Mouse (Mus musculus) embryonic facial prominence, embryonic 15.5 days (tissue): Measurements from ENCODE around the gene Olfr1418. TPM values are rescaled to one million over a fixed set of nuclear protein-coding genes. Genes with fewer than 3 reads are reported as not detected.

Source experiments
- ATAC-seq: fragments of 200-750 bp; cut with Nextera tagmentation; 2 replicates; pipeline ENCODE4 v1.8.0; 2017; ENCODE audit warnings: low read depth, moderate TSS enrichment; ENCODE audit not compliant: insufficient number of reproducible peaks, low FRiP score, low TSS enrichment
- H3K27ac ChIP-seq: fragments of 300-500 bp; sonication (generic); replicated peaks from 2 replicates; pipeline ENCODE4 v1.5.1; 2015; ENCODE audit warnings: mild to moderate bottlenecking, inconsistent platforms
- H3K27me3 ChIP-seq: fragments of 300-500 bp; sonication (generic); 2 replicates; pipeline ENCODE4 v1.6.1; 2015; ENCODE audit warnings: inconsistent platforms
- H3K36me3 ChIP-seq: fragments of 300-500 bp; sonication (generic); 2 replicates; pipeline ENCODE4 v1.6.1; 2015; ENCODE audit warnings: mild to moderate bottlenecking, inconsistent platforms
- H3K4me1 ChIP-seq: fragments of 300-500 bp; sonication (generic); 2 replicates; pipeline ENCODE4 v1.6.1; 2015; ENCODE audit warnings: inconsistent platforms
- H3K4me2 ChIP-seq: fragments of 300-500 bp; sonication (generic); replicated peaks from 2 replicates; pipeline ENCODE4 v1.6.1; 2015; ENCODE audit warnings: mild to moderate bottlenecking, inconsistent platforms
- H3K4me3 ChIP-seq: fragments of 300-500 bp; sonication (generic); replicated peaks from 2 replicates; pipeline ENCODE4 v1.5.1; 2015; ENCODE audit warnings: mild to moderate bottlenecking, inconsistent platforms
- H3K9ac ChIP-seq: fragments of 300-500 bp; sonication (generic); 2 replicates; pipeline ENCODE4 v1.6.1; 2015; ENCODE audit warnings: inconsistent platforms
- H3K9me3 ChIP-seq: fragments of 300-500 bp; sonication (generic); replicated peaks from 2 replicates; pipeline ENCODE4 v1.6.1; 2016; ENCODE audit warnings: inconsistent platforms
- WGBS: fragments of 180-500 bp; shearing (Covaris S2); methylation state at CpG from one replicate; pipeline ENCODE4 v1.1.7; 2015; 5-methylcytosine and 5-hydroxymethylcytosine counted together
- polyA plus RNA-seq: library from polyadenylated mRNA; unstranded; fragments of >200 nt; fragmentation: Nextera tagmentation; extraction: Ambion mirVana; gene quantifications from 2 replicates; pipeline ENCODE4 v1.2.1, GENCODE M21; 2015

Olfr1418 gene
- polyA plus RNA-seq, 1 experiment from 2014 or later, result not detected

GRCm38 (mm10) chr19:11810003-11810758 lies 50.7 kb downstream of the Olfr1418 start:
- Histone ChIP-seq H3K36me3 (no peaks in the 10 kb centered on the region), H3K9me3 (no peaks in the 10 kb centered on the region), H3K27ac (no peak overlapping the region), H3K27me3 (no peaks in the 10 kb centered on the region), H3K4me3 (no peak overlapping the region), H3K9ac (no peak overlapping the region), H3K4me1 (no peaks in the 10 kb centered on the region), H3K4me2 (no peak overlapping the region)
- 61% methylated on average over 5 of the region's 5 CpGs for WGBS
- no peak for ATAC-seq

DNA sequence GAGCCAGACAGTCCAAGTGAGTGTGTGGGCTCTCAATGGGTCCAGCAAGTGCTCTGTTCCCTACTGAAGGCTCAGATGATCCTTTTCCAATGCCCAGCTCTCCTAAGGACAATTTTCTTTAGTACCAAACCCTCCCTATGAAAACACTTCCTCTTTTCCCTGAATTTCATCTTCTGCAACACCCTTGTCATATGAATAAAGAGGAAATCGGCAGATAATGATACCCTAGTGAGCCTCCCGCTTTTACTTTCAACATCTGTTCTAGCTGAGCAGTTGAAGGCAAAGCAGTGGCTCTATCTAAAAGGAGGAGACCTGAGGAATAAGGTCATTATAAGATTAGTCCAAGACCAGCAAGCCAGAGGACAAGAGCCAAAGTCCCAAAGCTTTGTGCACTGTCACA lies 52.4 kb downstream of the Olfr1418 start:
- no peak overlapping the region for H3K4me3 ChIP-seq
- no peak overlapping the region for H3K4me2 ChIP-seq
- no peaks in the 10 kb centered on the region for H3K4me1 ChIP-seq
- no peak overlapping the region for H3K9ac ChIP-seq
- ATAC-seq, result no peak
- 82% methylated on average over 2 of the region's 2 CpGs for WGBS
- H3K9me3 ChIP-seq, result no peaks in the 10 kb centered on the region
- no peak overlapping the region for H3K27ac ChIP-seq
- no peaks in the 10 kb centered on the region for H3K36me3 ChIP-seq
- H3K27me3 ChIP-seq, result no peaks in the 10 kb centered on the region

DNA sequence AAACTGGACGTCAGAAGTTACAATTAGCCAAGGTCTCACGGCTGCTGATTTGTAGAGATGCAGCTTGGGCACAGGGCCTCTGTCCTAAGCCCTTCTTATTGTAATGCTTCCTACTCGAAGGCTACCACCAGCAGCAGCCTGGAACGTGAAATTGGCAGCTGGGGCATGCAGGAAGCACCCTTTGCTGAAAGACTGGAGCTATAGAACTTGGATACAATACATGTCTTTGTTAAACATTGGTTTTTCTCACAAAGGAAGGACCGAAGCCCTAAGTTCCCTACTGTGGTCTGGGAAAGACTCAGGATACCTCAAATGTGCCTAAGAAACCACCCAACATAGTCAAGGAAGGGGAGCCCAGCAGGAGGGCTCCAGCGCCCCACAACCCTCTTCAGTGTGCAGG lies 53.0 kb downstream of the Olfr1418 start:
- Histone ChIP-seq H3K9ac (no peak overlapping the region), H3K4me3 (no peak overlapping the region), H3K36me3 (no peaks in the 10 kb centered on the region), H3K4me2 (no peak overlapping the region), H3K27ac (no peak overlapping the region), H3K9me3 (no peaks in the 10 kb centered on the region), H3K4me1 (no peaks in the 10 kb centered on the region), H3K27me3 (no peaks in the 10 kb centered on the region)
- 41% methylated on average over 6 of the region's 6 CpGs for WGBS
- ATAC-seq, result no peak

DNA sequence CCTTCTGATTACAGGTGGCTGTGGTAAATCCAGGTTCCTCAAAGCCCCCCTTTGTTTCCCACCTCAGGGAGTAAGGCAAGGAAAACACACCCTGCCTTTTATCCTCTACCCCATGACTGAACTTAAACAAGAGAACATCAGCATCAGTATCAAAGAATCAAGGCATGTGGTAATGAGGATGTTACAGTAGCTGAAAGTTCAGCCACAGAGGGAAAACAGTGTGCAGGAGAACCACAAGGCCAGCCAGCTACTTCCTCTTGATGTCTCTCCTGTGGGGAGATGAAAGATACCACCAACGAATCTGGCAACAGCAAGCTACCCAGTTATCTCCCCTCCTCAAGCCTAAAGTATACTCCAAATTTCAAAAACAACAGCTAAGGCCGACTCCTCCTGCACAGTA lies 53.6 kb downstream of the Olfr1418 start:
- 59% methylated on average over 2 of the region's 2 CpGs for WGBS
- ATAC-seq, result no peak
- no peak overlapping the region for H3K9ac ChIP-seq

DNA sequence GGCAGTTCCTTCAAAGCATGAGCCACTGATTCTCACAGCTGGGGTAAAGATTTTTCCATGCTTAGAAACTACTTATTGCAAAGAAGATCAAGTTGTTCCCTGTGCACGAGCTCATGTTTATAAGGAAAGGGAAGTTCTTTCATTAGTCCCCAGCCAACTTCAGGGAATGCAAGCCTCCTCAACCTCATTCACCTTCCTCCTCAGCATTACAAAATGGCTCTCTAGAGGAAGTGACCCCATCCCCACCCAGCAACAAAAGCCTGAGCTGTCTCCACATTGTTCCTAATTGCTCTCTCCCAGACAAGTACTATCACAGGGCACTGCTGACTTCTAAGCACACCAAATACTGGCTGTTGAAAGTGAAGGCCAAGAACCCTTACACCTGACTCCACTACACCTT lies 56.4 kb downstream of the Olfr1418 start:
- Histone ChIP-seq H3K4me1 (no peaks in the 10 kb centered on the region), H3K27ac (no peak overlapping the region), H3K4me3 (no peak overlapping the region), H3K27me3 (no peaks in the 10 kb centered on the region), H3K4me2 (no peak overlapping the region), H3K36me3 (no peaks in the 10 kb centered on the region), H3K9me3 (no peaks in the 10 kb centered on the region), H3K9ac (no peak overlapping the region)
- whole genome bisulfite sequencing, result 59% methylated on average over 1 of the region's 1 CpGs
- no peak for ATAC-seq

More for the DNA sequence above, 53.6 kb downstream of the Olfr1418 start:
- H3K4me1 ChIP-seq, result no peaks in the 10 kb centered on the region
- H3K4me2 ChIP-seq, result no peak overlapping the region
- H3K4me3 ChIP-seq, result no peak overlapping the region
- H3K27ac ChIP-seq, result no peak overlapping the region
- H3K9me3 ChIP-seq, result no peaks in the 10 kb centered on the region
- no peaks in the 10 kb centered on the region for H3K27me3 ChIP-seq
- H3K36me3 ChIP-seq, result no peaks in the 10 kb centered on the region

Other genes with a start within 250 kb of the Olfr1418 start
- 1.5 and 1.6 TPM in 2 replicates for gene Ms4a2, start 237.3 kb downstream of the Olfr1418 start, polyA plus RNA-seq
- 0.24 TPM in 1 of 2 replicates, not detected in the other for gene Ms4a3, start 220.2 kb downstream of the Olfr1418 start, polyA plus RNA-seq
- not detected in 2 replicates for gene Oosp2, start 200.5 kb downstream of the Olfr1418 start, polyA plus RNA-seq
- not detected in 2 replicates for gene Oosp1, start 169.9 kb downstream of the Olfr1418 start, polyA plus RNA-seq
- gene Oosp3, start 164.0 kb downstream of the Olfr1418 start, polyA plus RNA-seq, result not detected in 2 replicates
- gene Gif, start 113.5 kb downstream of the Olfr1418 start, polyA plus RNA-seq, result not detected in 2 replicates
- gene Mrpl16, start 90.7 kb downstream of the Olfr1418 start, polyA plus RNA-seq, result 40.5 and 44.1 TPM in 2 replicates
- gene Stx3, start 41.7 kb downstream of the Olfr1418 start, polyA plus RNA-seq, result 10.4 and 10.7 TPM in 2 replicates
- not detected in 2 replicates for gene Olfr1417, start 21.8 kb downstream of the Olfr1418 start, polyA plus RNA-seq
- not detected in 2 replicates for gene Olfr1419, start 14.0 kb upstream of the Olfr1418 start, polyA plus RNA-seq
- 0.05 TPM in 1 of 2 replicates, not detected in the other for gene Olfr1420, start 25.5 kb upstream of the Olfr1418 start, polyA plus RNA-seq
- 17.1 and 17.7 TPM in 2 replicates for gene Patl1, start 51.3 kb upstream of the Olfr1418 start, polyA plus RNA-seq
- gene Osbp, start 104.9 kb upstream of the Olfr1418 start, polyA plus RNA-seq, result 4.5 and 5.4 TPM in 2 replicates
- gene Olfr1423, start 180.3 kb upstream of the Olfr1418 start, polyA plus RNA-seq, result 0.04 TPM in 1 of 2 replicates, not detected in the other
- gene Olfr1424, start 201.6 kb upstream of the Olfr1418 start, polyA plus RNA-seq, result not detected in 2 replicates
- not detected in 2 replicates for gene Olfr1425, start 216.7 kb upstream of the Olfr1418 start, polyA plus RNA-seq
- gene Olfr1426, start 230.9 kb upstream of the Olfr1418 start, polyA plus RNA-seq, result not detected in 2 replicates
- gene Olfr1427, start 242.3 kb upstream of the Olfr1418 start, polyA plus RNA-seq, result 0.09 TPM in 1 of 2 replicates, not detected in the other